Mouse (Mus musculus) kidney, postnatal 0 days (tissue): ENCODE measurements around the gene Galk1. TPM values are rescaled to one million over a fixed set of nuclear protein-coding genes. Genes with fewer than 3 reads are reported as not detected.

Experiments
- ATAC-seq: fragments of 200-750 bp; cut with Nextera tagmentation; replicated peaks from 2 replicates; pipeline ENCODE4 v1.8.0; 2017; ENCODE audit warnings: low read depth, moderate number of reproducible peaks, moderate TSS enrichment, moderate library complexity; ENCODE audit not compliant: low FRiP score
- DNase-seq: peaks from one replicate; pipeline ENCODE4 v3.0.0-alpha.2; 2016; ENCODE audit warnings: low spot score
- H3K27ac ChIP-seq: fragments of 300-500 bp; sonication (generic); 2 replicates; pipeline ENCODE4 v1.5.1; 2014; ENCODE audit warnings: mild to moderate bottlenecking
- H3K27me3 ChIP-seq: fragments of 300-500 bp; sonication (generic); 2 replicates; pipeline ENCODE4 v1.6.1; 2014; ENCODE audit warnings: low read length, mixed read lengths; ENCODE audit not compliant: insufficient read depth
- H3K36me3 ChIP-seq: fragments of 300-500 bp; sonication (generic); 2 replicates; pipeline ENCODE4 v1.6.1; 2014; ENCODE audit warnings: low read length, mixed read lengths; ENCODE audit not compliant: insufficient read depth
- H3K4me1 ChIP-seq: fragments of 300-500 bp; sonication (generic); replicated peaks from 2 replicates; pipeline ENCODE4 v1.6.1; 2014; ENCODE audit warnings: antibody characterized with exemption, low read length, mixed read lengths; ENCODE audit not compliant: insufficient read depth
- H3K4me2 ChIP-seq: fragments of 300-500 bp; sonication (generic); 2 replicates; pipeline ENCODE4 v1.6.1; 2014; ENCODE audit warnings: mild to moderate bottlenecking, low read length, moderate library complexity, mixed read lengths
- H3K4me3 ChIP-seq: fragments of 300-500 bp; sonication (generic); replicated peaks from 2 replicates; pipeline ENCODE4 v1.5.1; 2014; ENCODE audit warnings: low read depth, low read length
- H3K9ac ChIP-seq: fragments of 300-500 bp; sonication (generic); 2 replicates; pipeline ENCODE4 v1.6.1; 2014; ENCODE audit warnings: low read depth, low read length
- H3K9me3 ChIP-seq: fragments of 300-500 bp; sonication (generic); replicated peaks from 2 replicates; pipeline ENCODE4 v1.6.1; 2016; ENCODE audit warnings: low read length, inconsistent platforms, mixed read lengths
- CTCF ChIP-seq: IDR thresholded peaks from 2 replicates; pipeline ENCODE4 v1.5.1; 2016; ENCODE audit warnings: antibody characterized with exemption, low read depth, mild to moderate bottlenecking, moderate library complexity
- WGBS: fragments of 180-500 bp; shearing (Covaris S2); extraction: QIAGEN DNeasy Blood & Tissue Kit; methylation state at CpG from one replicate; pipeline ENCODE4 v1.1.7; 2014; 5-methylcytosine and 5-hydroxymethylcytosine counted together
- polyA plus RNA-seq: library from polyadenylated mRNA; unstranded; fragments of >200 nt; fragmentation: Nextera tagmentation; extraction: Ambion mirVana; gene quantifications from 2 replicates; pipeline ENCODE4 v1.2.1, GENCODE M21; 2015

The Galk1 gene
- polyA plus RNA-seq, 1 experiment from 2014 or later, result 149 TPM

DNA sequence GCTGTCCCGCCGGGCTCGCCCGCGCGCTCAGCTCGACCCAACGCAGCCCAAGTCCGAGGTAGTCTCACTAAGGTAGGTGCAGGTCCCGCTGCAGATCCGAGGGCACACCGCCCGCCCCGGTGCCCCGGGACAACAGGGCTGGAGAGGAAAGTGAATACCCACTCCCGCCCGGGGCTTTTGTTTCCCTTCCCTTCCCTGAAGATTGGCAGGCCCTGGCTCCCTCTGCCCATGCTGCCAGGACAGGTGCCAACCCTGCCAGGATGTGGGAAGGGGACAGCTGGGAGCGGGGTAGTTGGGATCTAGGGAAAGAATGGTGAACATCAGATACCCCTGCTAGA lies 37.5 kb downstream of the Galk1 start:
- H3K27ac ChIP-seq, result peak overlapping the region; percentile 37; the same call in 1 of the 2 replicates
- ATAC-seq (0 out of 2 replicates have a peak, but pooled peaks have one; percentile 2), DNase-seq (no peak)
- H3K4me1 ChIP-seq, result no peaks in the 10 kb centered on the region
- H3K9ac ChIP-seq, result peak overlapping the region; percentile 52
- H3K4me3 ChIP-seq, result peak overlapping the region; percentile 42
- no peaks in the 10 kb centered on the region for H3K9me3 ChIP-seq
- WGBS, result 2% methylated on average over 18 of the region's 18 CpGs
- no peak for TF ChIP-seq CTCF
- peak overlapping the region; percentile 71 for H3K4me2 ChIP-seq
- 0 out of 2 replicates have a peak, but pooled peaks cover 3% of the 10 kb centered on the region for H3K27me3 ChIP-seq
- H3K36me3 ChIP-seq, result no peaks in the 10 kb centered on the region

DNA sequence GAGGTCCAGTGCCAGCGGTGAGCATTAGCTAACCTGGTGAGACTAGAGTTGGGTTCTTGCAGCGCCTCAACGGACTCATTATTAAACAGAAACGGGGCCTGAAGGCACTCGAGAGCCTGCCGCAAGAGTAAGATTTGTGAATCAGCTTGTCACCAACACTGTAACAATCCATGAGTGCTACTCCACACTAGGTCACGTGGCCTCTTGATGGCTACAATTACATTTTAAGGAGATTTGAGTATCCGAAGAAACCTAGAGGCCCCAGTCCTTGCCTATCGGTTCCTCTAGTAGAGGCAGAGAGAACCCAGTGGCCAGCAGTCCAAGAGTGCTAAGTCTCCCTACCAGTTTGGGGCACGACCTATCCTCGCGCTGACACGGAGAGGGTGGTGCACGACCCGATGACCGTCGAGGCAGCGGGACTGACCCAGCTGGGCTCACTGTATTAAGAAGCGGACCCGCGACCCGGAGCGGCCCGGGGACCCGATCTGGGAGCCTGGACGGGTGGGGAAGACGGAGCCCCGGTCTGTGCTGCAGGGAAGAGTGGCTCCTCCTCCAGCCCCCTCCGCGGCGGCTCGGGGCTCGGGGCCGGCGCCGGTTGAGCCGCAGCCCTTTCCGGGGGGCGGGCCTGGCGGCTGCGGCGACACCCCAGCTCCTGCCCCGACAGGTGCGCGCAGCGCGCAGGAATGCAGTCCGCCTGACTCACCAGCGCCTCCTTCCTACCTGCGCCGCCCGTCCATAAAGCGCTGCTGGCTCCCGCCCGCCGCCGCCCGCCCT lies 38.0 kb downstream of the Galk1 start, which contains the start of gene Itgb4:
Gene Itgb4 (plus strand): TSS at position 401 of the 774 bp plus-strand sequence.
- H3K27me3 ChIP-seq, result 0 out of 2 replicates have a peak, but pooled peaks cover 3% of the 10 kb centered on the region
- peak within 1 kb of the TSS; percentile 42 for H3K4me3 ChIP-seq
- peak within 1 kb of the TSS; percentile 71 for H3K4me2 ChIP-seq
- peak; percentile 32 for DNase-seq
- ATAC-seq, result peak; percentile 60
- peak; percentile 40 for TF ChIP-seq CTCF
- H3K36me3 ChIP-seq, result no peaks in the 10 kb centered on the region
- H3K9ac ChIP-seq, result peak within 1 kb of the TSS; percentile 52
- 0 out of 2 replicates have a peak, but pooled peaks cover 4% of the 10 kb centered on the region for H3K4me1 ChIP-seq
- H3K9me3 ChIP-seq, result no peaks in the 10 kb centered on the region
- peak within 1 kb of the TSS; percentile 37; the same call in 1 of the 2 replicates for H3K27ac ChIP-seq
- WGBS, result 8% methylated on average over 54 of the region's 58 CpGs

DNA sequence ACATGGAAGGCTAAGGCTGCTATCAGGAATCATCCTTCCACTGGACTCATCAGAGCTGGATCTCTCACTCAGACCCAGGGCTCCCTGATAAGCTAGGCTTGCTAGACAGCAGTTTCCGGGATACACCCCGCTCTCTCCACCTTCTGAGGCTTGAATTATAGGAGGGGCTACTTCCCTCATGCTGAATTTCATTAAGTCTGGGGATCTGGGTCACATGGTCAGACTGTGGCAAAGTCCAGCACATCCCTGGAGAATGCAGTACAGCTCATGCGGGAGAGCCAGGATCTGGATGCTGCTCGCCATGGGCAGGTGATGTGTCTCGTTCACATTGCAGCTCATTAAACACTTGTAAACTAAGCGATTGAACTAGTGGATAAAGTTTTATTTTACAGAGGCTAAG lies 41.5 kb downstream of the Galk1 start:
- WGBS, result 61% methylated on average over 6 of the region's 6 CpGs
- no peak for TF ChIP-seq CTCF
- H3K36me3 ChIP-seq, result peaks cover 9% of the 10 kb centered on the region; the same call in 1 of the 2 replicates
- ATAC-seq (peak; percentile 52), DNase-seq (peak; percentile 18)
- H3K4me1 ChIP-seq, result peaks cover 4% of the 10 kb centered on the region; the same call in 1 of the 2 replicates
- no peak overlapping the region for H3K4me2 ChIP-seq
- no peak overlapping the region for H3K9ac ChIP-seq
- H3K27ac ChIP-seq, result peak overlapping the region; percentile 81; the same call in 1 of the 2 replicates
- no peaks in the 10 kb centered on the region for H3K9me3 ChIP-seq
- H3K27me3 ChIP-seq, result 0 out of 2 replicates have a peak, but pooled peaks cover 3% of the 10 kb centered on the region
- H3K4me3 ChIP-seq, result no peak overlapping the region

GRCm38 (mm10) chr11:115970006-115970673 lies 42.4 kb downstream of the Galk1 start:
- Histone ChIP-seq H3K27me3 (no peaks in the 10 kb centered on the region), H3K9me3 (no peaks in the 10 kb centered on the region), H3K4me1 (peaks cover 4% of the 10 kb centered on the region; the same call in 1 of the 2 replicates), H3K4me2 (no peak overlapping the region), H3K4me3 (no peak overlapping the region), H3K27ac (peak overlapping the region; percentile 81), H3K36me3 (peaks cover 15% of the 10 kb centered on the region; the same call in 1 of the 2 replicates), H3K9ac (no peak overlapping the region)
- DNase-seq, result peak; percentile 36
- peak; percentile 19; the same call in 1 of the 2 replicates for ATAC-seq
- no peak for TF ChIP-seq CTCF
- WGBS, result 31% methylated on average over 15 of the region's 15 CpGs

GRCm38 (mm10) chr11:115968731-115969405 lies 43.7 kb downstream of the Galk1 start:
- Histone ChIP-seq H3K27me3 (no peaks in the 10 kb centered on the region), H3K9me3 (no peaks in the 10 kb centered on the region), H3K27ac (0 out of 2 replicates have a peak overlapping the region, but pooled peaks have one; percentile 25), H3K36me3 (peaks cover 26% of the 10 kb centered on the region), H3K9ac (no peak overlapping the region), H3K4me2 (no peak overlapping the region), H3K4me1 (peaks cover 4% of the 10 kb centered on the region; the same call in 1 of the 2 replicates), H3K4me3 (no peak overlapping the region)
- peak; percentile 37 for DNase-seq
- 53% methylated on average over 5 of the region's 5 CpGs for WGBS
- no peak for TF ChIP-seq CTCF
- no peak for ATAC-seq
